Mouse (Mus musculus) ZHBTc4 (cell line): ENCODE results near the gene Fyn.

Experiments
- DNase-seq: peaks from one replicate; pipeline ENCODE4 v3.0.0-alpha.2; 2011; ENCODE audit warnings: low read depth, low spot score

Fyn gene

DNA sequence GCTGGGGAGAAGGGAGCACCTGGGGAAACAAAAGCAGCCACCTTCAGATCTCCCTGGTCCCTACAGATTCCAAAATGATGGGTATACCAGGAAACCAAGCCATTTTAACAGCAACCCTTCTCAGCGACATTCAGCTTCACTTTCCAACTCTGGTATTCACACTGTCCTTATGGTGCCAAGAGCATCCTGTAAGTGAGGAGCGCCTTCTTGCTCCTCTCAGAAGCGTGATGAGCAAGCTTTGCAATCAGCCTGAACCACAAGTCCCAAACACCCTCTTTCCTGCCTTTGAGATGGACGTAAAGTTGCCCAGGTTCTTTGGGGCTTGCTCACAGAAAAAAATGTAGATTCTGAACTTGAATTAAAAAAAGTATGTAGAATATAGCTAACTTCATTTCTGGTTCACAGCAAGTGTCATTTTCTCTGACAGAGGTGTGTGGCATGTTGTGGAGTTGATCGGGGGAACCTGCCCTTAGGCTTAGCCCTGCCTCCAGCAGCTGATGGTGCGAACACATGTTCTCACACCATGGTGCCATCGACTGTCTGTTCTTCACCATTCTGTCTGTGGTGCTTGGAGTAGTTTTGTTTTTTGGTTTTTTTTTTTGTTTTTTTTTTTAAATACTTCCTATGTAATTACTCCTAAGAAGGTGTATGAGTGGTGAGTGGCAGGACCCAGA lies 102.5 kb downstream of the Fyn start:
- DNase-seq = no peak

DNA sequence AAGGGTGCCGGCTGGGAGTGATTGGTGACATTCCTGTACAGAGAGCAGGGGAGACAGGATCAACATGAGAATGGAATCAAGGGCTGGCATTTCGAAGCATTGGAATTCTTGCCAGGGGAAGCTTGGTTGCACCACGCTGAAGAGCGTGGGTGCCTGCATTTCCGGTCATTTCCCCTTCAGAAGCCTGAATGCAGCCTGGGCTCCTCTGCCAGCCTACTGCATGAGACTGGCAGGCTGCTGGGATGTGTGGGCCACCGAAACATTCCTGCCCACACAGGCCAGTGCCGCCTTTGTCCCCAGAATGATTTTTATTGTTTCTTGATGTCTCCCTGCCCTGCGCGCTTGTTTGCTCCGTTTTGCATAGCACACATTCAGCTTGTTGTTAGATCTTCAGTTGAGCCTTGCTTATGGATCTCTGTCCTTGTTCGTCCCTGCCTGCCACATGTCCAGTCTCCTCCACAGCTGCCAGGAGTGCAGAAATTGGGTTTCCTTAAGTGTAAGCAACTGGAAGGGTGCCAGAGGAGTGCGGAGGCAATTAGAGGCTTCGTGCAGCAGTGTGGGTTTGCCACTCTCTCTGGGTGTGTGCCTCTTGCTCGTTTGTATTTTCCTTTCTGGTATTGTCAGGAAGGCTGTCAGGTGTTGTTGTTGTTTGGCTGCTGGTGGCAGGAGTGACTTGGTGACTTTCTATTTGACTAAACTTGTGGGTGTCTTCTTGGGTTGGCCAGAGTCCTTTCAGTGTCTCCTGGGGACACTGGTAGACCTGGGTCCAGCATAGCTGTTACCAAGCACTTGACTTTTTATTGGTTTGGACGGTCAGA lies 103.3 kb downstream of the Fyn start:
- DNase-seq = peak; percentile 20

DNA sequence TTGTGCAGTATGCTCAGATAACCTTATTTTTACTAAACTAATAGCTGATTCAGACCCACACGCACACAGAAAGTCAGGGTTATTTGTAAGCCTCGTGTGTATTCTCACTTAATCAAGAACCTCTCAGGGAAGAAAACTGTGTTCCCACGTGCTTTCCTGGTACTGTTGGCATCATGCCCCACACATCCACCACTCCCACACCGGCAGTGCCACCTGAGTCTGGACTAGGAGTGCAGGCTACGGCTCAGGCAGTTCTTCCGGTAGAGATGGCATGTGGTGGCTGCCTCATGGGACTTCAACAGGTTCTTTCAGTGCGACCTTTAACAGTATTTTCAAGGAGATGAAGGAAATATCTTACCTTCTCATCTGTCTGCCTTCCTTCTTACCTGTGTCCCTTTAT lies 104.3 kb downstream of the Fyn start:
- DNase-seq = no peak

DNA sequence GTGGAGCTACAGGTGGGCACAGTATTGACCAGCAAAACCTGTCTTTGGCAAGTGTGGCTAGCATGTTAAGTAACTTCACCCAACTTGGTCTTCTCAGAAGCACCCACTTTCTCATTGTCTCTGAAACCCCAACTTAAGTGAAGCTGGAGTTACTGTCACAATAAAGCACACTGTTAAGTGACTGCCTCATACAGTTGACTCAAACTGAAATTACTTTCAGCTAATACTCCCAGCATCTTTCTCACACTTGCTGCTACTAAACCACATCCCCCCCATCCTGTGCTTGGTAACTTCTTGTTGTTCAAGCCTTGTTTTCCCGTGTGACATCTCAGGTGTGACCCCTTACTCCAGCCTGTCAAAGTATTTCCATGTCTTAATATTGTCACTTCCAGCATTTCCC lies 110.7 kb downstream of the Fyn start:
- no peak for DNase-seq

DNA sequence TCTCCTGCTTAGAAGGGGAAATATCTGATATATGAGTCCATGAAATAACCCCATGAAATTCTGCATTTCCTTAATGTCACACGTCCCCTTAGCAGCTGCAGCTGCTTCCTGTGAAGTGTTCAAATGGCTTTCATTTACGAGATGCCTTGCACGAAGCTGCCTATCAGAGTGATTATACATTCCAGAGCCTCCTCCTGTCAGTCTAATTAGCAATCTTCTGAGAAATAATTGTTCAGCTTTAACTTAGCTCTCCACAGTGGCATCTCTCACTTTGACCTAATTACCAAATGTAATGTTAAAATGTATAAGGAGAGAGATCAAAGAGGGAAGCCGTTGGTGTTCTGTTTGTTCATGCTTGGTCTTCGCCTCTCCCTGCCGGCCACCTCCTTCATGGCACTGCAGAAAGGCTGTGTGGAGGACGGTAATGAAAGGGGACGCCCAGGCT lies 115.7 kb downstream of the Fyn start:
- DNase-seq = no peak

DNA sequence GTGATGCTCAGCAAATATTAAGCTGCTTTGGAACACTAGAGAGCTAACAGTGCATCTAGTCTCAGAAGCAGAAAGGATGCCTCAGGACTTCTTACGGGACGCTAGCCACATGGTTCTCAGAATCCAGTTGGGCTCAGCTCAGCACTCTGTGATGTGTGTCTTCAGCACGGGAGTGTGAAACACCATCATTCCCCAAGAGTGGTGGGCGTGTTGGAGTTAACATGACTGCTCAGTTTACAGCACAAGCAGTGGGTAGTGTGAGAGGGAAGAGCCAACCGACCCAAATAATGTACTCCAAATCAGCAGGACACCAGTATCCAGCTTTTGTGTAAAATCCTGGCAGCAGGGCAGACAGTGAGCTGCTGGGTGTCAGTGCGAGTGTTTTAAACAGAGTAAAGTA lies 116.2 kb downstream of the Fyn start:
- DNase-seq = no peak

DNA sequence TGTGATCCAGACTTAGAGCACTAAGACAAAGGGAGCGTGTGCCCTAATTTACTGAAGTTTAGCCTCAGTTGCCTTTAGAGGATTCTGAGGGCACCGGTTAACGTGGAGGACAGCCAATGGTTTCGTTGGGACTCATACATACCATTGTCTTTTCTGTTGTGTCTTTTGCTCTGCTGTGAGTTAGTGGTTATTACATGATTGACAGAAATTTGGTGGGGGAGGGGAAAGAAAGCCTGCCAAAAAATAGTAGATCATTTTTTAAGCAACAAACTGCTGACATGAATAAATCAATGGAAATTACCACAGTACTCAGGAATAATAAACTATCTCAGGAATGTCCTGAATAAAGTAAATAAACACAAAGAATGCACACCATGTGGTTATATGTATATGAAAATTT lies 117.3 kb downstream of the Fyn start:
- no peak for DNase-seq

DNA sequence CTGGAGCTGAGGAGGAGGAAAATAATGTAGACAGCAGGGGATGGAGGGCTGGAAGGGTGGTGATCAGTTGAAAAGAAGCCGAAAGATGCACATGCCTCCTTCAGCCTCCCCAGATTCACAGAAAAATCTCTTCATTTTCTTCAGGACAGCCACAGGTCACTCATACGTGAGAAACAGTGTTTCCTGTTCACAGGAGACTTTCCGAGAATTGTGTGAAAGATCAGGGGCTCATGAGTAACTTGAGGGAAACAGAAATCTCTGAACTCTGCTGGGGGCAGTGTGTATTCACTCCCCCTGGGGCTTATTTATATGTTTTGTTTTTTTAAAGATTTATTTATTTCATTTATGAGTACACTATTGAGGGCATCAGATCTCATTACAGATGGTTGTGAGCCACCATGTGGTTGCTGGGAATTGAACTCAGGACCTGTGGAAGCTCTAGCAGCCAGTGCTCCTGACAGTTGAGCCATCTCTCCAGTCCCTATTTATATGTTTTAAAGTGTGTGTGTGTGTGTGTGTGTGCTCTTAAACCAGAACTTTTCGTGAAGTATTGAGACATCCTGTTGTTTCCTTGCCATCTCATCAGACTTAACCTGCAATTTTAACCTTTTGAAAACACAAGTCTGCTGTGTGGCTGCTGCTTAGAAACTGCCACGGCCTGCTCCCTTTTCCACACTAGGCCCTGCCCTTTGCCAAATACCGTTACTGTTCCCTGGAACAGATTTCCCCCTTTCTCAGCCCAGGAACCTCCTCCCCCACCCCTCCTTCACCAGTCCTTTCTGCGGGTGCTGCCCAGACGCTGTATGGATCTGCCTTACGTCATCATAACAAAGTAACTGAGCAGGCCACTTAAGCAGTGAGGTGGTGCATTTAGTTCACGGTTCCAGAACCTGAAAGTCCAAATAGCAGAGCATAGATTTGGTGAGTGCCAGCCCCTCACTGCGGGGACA lies 118.1 kb downstream of the Fyn start:
- no peak for DNase-seq

DNA sequence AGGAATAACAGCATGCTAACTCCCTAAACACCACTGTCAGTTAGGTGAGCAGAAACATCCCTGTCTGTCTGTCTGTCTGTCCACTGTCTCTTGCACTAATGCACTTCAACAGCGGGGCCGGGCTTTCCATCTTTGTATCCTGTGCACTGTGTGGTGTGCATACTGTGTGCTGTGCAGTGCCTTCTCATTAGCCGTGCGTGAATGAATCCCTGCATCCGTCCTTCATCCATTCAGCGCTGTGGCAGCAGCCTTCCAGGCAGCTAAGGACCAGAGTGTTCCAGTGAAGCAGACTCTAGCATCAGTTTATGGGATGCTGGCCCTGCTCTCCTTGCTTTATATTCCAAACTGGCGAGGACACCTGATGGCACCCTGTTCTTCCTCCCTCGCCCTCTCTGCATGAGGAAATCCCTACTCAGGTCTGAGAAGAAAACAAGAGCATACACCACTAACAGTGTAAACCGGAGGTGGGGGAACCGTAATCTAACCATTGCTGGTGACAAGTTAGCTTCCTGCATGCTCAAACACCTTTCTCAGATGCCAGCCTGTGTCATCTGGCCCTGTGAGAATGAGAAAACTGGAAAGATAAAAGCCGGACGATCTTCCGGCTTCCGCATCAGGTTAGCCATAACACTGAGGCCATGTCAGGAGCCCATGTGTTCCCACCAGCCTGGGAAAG lies 119.2 kb downstream of the Fyn start:
- no peak for DNase-seq

DNA sequence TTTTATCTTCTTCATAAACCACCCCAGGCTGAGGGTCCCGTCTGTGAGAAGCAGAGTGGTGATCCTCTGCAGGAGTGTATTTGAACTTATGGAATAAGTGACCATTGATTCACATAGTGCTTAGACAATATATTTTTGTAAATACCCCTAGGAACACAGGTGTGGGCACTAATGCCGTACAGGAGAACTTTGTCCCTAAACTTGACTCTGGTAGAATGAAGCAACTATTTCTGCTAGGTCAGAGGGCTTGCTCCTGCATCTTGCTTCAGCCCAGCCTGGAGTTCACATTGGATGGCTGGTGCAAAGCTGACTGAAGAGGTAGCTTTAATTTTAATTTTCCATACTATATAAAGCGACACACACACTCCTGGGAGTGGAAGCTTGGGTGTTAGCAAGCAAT lies 119.9 kb downstream of the Fyn start:
- DNase-seq = no peak

DNA sequence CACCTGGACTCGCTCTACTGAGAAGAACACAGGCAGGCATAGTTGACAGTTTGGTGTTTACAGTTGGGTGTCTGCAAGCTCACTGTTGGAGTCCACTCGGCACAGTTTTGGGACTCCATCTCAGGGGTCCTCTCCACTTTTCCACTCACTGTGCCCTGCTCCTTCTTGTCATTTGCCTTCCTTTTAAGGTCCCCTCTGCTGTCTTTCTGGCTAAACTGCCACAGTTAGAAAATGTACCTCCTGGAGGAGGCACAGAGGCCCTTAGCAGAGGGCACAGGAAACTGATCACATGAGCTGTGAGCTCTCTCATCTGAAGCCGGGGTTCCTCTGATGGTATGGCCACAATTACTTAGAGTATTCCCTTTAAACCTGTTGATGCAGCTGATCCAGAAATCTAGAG lies 120.3 kb downstream of the Fyn start:
- no peak for DNase-seq

DNA sequence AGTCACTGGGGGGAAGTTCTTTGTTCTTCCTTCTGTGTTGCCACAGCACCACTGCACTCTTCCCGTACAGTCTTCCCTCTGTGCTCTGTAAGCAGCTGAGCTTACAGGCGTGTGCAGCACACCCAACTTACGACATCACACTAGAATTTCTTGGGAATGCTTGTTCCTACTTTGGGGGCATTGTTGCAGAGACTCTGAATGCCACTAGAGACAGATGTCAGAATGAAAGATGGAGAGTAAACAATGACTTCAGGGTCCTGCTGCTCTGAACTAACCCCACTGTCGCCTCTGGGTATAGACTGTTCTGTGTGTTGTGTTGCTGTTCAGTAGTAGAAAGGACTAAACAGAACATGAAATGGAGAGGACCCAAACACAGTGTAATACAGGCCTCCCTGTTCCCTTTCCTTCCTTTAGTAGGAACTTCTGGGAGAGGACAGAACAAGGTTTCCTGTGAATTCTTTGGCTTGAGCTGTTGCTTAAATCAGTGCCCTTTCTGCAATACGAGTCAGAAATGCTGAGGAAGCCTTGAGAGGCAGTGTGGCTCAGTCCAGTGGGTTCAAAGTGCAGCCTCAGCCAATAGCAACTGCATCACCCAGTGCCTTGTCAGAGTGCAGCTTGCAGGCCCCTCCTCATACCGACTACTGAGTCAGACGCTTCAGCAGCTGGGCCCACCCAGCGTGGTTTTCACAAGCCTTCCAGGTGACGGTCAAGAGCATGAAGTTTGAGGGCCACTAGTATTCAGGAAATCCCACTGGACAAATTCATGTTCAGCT lies 121.9 kb downstream of the Fyn start:
- no peak for DNase-seq

DNA sequence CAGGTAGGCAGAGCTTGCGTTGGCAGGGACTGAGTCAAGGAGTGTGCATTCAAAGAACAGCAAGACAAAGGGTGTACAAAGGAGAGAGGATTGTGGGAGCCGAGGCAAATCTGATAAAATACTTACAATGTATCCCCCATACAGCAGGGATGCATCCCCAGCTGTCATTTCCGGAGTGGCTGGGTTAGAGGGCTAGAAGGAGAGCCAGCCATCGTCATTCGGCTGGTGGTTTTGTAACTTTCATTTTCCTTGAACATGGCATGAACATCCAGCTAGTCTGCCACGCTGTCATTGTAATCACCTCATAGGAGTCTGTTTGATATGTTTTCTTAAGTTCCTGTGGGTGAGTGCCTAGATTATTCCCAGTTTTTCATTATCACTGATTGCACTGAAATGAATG lies 123.5 kb downstream of the Fyn start:
- no peak for DNase-seq

DNA sequence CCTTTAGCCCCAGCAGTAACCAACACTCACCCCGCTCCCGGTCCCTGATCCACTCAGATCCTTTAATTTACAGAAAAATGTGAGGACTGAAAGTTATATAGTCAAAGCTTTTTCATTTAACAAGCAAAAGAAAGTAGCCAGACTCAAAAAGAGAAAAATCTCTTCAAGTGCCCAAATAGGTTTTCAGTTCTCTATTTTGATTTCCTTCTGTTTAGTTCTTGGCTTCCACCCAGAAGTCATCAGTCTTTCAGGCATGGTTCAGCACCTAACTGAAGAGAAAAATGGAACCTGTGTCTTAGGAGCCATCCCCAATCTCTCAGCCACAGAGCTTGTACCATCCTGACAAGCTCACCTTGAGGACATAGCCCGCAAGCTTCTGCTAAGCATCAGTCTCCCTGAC lies 124.4 kb downstream of the Fyn start:
- DNase-seq = no peak

DNA sequence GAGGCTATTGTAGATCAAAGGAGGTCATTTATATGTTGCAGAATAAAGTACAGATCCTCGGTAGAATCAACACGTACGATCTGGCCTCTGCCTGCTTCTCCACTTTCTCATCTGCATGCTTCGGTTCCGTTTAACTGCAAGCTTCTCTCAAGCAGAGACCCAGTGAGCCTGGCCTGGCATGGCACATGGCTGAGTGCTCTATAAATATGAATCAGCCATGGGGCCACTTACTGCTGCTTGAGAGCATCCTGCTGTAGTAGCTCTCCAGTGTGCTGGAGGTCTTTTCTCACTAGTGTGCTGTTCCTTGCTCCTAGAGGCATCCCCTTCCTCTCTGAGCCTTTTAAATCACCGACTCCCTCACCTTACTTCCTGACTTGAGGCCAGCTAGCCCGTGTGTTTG lies 130.0 kb downstream of the Fyn start:
- no peak for DNase-seq

DNA sequence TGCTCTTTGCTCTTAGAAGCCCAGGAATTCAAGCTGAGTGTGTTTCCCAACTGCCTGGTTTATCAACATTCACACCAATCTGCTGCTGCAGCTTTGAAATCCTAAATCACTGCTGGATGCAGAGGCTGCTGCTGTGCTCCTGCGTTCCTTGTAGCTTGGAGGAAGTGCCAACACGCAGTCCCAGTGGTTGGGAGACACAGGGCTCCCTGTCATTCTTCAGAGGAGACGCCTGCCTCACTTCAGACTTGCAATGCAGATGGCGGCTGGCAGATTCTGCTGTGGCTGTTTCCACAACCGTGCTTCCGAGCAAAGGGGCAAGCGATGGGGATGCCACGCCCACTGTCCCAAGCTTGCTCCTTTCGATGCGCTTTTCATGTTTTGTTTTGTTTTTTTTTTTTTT lies 132.9 kb downstream of the Fyn start:
- peak; percentile 67 for DNase-seq

DNA sequence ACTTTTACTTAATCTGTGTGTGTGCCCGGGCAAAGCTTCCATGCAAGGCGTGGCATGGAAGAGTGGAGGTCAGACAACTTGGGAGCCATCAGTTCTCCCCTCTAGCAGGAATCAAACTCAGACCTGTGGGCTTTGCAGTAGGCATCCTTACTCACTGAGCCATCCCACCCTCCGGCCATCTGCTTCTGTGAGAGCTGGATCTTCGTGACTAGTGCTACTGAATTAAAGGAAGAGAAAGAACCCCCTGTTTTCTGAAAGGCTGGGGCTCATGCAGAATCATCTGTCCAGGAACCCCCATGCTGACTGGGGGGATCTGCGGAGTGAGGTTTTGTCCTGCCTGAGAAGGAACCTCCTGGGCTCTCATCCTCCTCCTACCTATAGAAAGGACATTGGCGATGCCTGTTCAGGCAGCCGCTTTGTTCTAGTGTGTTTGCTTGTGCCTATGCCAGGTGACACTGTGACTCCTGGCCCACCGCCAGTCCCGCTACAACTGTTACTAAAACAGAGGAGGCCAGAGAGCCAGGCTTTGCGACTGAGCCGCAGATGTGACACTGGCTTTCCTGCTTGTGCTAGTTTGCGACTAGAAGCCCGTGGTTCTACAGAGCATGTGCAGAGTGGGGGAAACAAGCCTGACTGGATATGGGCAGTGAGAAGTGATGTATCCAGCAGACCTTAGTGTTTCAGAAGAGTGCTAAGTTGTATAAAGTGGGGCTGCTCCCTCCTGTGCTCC lies 133.5 kb downstream of the Fyn start:
- peak; percentile 56 for DNase-seq

DNA sequence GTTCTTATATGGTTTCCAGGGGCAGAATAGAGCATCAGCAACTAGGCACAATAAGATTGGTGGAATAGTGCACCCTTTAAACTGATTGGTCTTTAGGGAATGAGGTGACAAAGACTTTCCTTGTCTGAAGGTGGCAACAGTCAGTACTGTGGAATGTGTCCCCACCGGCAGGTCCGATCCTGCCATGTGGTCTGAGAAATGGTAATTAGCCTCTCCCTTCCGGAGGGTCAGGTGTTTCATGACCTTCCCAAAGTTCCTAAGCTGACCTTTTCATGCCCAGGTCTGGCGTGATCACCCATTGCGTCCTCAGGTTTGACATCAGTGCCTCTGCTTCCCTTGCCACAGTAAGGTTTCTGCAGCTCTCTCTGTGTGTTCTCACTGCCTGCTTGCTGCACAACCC lies 134.7 kb downstream of the Fyn start:
- peak; percentile 78 for DNase-seq

DNA sequence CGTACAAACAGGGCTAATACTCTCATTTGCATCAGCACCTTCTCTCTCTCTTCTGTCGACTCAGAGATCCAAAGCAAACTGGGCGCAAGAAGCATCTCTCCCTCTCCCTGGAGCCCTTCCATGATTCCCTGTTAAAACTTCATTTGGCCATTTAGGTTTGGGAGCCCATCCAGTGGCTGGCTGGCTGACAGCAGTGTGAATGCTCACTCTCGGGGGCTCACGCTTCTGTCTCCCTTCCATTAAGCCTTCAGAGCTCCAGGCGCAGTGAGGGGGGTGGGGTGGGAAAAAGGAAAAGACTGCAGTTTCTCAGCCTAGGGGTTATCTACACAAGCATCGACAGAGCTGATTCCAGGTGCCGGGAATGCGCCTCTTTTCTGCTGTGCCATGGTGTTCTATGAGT lies 136.4 kb downstream of the Fyn start:
- DNase-seq = no peak

DNA sequence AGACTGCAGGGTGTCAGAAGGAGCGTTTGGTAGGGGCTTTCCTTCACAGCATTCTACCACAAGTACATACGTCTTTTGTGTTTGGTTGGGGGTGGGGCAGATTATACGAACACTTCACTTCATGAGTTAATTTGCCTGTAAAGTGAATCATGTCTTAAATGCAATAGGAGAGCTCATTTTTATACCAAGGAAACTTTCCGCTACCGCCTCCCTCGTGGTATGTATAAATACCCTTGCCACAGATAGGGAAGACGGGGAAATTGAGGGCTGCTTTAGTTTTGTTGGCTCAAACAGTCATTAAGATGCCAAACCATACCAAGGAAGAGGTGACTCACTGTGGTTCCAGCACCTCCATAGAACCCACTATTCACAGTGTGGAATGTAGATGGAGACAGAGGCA lies 137.0 kb downstream of the Fyn start:
- no peak for DNase-seq
